ENCODE assay signal across 23 mouse cellular contexts in genomic region chr17:29688610-29689009, GRCm38 (mm10). TPM values are rescaled to one million over a fixed set of nuclear protein-coding genes. Genes with fewer than 3 reads are reported as not detected.
A peak's percentile ranks its signal among the peaks of the same experiment; 100 is the strongest.
DNase-seq lines count a peak whose midpoint lies in the region; ATAC-seq lines count a peak whose summit lies in the region.
"Had no signal": no experiment of that assay in that cellular context is flagged by ENCODE, and none has a peak within 500 bp of the region (broad histone marks: within the 10 kb centered on the region; RNA-seq: fewer than 3 reads in every experiment).

No protein-coding gene starts in this region.

- H3K4me1 ChIP-seq in forebrain, embryonic 16.5 days (replicated peaks; ENCODE audit: control insufficient read depth, insufficient read depth, low read length): peaks cover 9% of the 10 kb centered on the region
- no peaks in the 10 kb centered on the region for H3K4me1 ChIP-seq in forebrain, embryonic 12.5 days
- H3K4me1 ChIP-seq in heart, embryonic 15.5 days (replicated peaks): peaks cover 16% of the 10 kb centered on the region
- H3K4me1 ChIP-seq: forebrain, embryonic 10.5 days; limb, embryonic 10.5 days; midbrain, embryonic 15.5 days had no signal

- peaks cover 17% of the 10 kb centered on the region for H3K36me3 ChIP-seq in forebrain, embryonic 16.5 days (ENCODE audit: control insufficient read depth, insufficient read depth)
- peaks cover 79% of the 10 kb centered on the region for H3K36me3 ChIP-seq in forebrain, embryonic 12.5 days (replicated peaks)
- H3K36me3 ChIP-seq in heart, embryonic 15.5 days: peaks cover 44% of the 10 kb centered on the region

- H3K27ac ChIP-seq in forebrain, embryonic 16.5 days (ENCODE audit: low read length): peak overlapping the region; percentile 12; the same call in 1 of the 2 replicates
- H3K27ac ChIP-seq in forebrain, embryonic 12.5 days: no peak overlapping the region
- peak overlapping the region; percentile 80 for H3K27ac ChIP-seq in heart, embryonic 15.5 days
- H3K27ac ChIP-seq: forebrain, embryonic 10.5 days; hindbrain, embryonic 10.5 days; left cerebral cortex, adult 2 months; limb, embryonic 10.5 days; midbrain, embryonic 15.5 days had no signal

- no peaks in the 10 kb centered on the region for H3K27me3 ChIP-seq in forebrain, embryonic 16.5 days (replicated peaks; ENCODE audit: control insufficient read depth, insufficient read depth, low read length)
- no peaks in the 10 kb centered on the region for H3K27me3 ChIP-seq in forebrain, embryonic 12.5 days
- H3K27me3 ChIP-seq in heart, embryonic 15.5 days: no peaks in the 10 kb centered on the region
- H3K27me3 ChIP-seq: midbrain, embryonic 15.5 days; Patski had no signal

- 82% methylated on average over 10 of the region's 10 CpGs for WGBS in forebrain, embryonic 16.5 days
- WGBS in forebrain, embryonic 12.5 days: 94% methylated on average over 10 of the region's 10 CpGs
- WGBS in heart, embryonic 15.5 days: 88% methylated on average over 10 of the region's 10 CpGs

- H3K4me2 ChIP-seq in forebrain, embryonic 16.5 days (ENCODE audit: low read length): no peak overlapping the region
- no peak overlapping the region for H3K4me2 ChIP-seq in forebrain, embryonic 12.5 days
- H3K4me2 ChIP-seq in heart, embryonic 15.5 days: no peak overlapping the region
- H3K4me2 ChIP-seq: lung, embryonic 14.5 days; midbrain, embryonic 15.5 days had no signal

- H3K9me3 ChIP-seq in forebrain, embryonic 16.5 days (ENCODE audit: control insufficient read depth, low read length): no peaks in the 10 kb centered on the region
- no peaks in the 10 kb centered on the region for H3K9me3 ChIP-seq in forebrain, embryonic 12.5 days
- H3K9me3 ChIP-seq in heart, embryonic 15.5 days (replicated peaks): no peaks in the 10 kb centered on the region
- H3K9me3 ChIP-seq: forebrain, embryonic 10.5 days; hindbrain, embryonic 10.5 days; limb, embryonic 10.5 days; midbrain, embryonic 15.5 days had no signal

- no peak for ATAC-seq in forebrain, embryonic 16.5 days
- ATAC-seq in forebrain, embryonic 12.5 days (ENCODE audit: low FRiP score): no peak
- ATAC-seq in heart, embryonic 15.5 days (replicated peaks; ENCODE audit: insufficient number of reproducible peaks, insufficient read depth, low FRiP score, low read depth): no peak
- ATAC-seq: CD4-positive, CD25-positive, alpha-beta regulatory T cell, adult 4 months; inflammation-experienced regulatory T-cells, adult 6 months; midbrain, embryonic 15.5 days; Patski had no signal

- no peak for DNase-seq in heart, adult 11 months
- DNase-seq in cerebellum, adult 11-12 months: peak; percentile 68
- peak; percentile 84 to 89 for DNase-seq in cerebellum, postnatal 14 days
- DNase-seq in embryo, embryonic 9.5 days (ENCODE audit: extremely low spot score): no peak
- DNase-seq in right cerebral cortex, adult 18-20 months: no peak
- DNase-seq: adrenal gland, adult 8-10 months; kidney, adult 8-10 months; kidney, postnatal 25 days; lung, embryonic 14.5 days; lung, postnatal 36 days; thymus, postnatal 25 days had no signal

- no peak overlapping the region for H3K4me3 ChIP-seq in forebrain, embryonic 16.5 days (replicated peaks; ENCODE audit: low read length)
- no peak overlapping the region for H3K4me3 ChIP-seq in forebrain, embryonic 12.5 days (replicated peaks)
- no peak overlapping the region for H3K4me3 ChIP-seq in heart, embryonic 15.5 days
- H3K4me3 ChIP-seq: forebrain, embryonic 10.5 days; hindbrain, embryonic 10.5 days; left cerebral cortex, adult 2 months; limb, embryonic 10.5 days; midbrain, embryonic 15.5 days; myocyte had no signal

- H3K9ac ChIP-seq in forebrain, embryonic 16.5 days (replicated peaks; ENCODE audit: low read depth, low read length): no peak overlapping the region
- H3K9ac ChIP-seq in forebrain, embryonic 12.5 days: no peak overlapping the region
- no peak overlapping the region for H3K9ac ChIP-seq in heart, embryonic 15.5 days
- H3K9ac ChIP-seq: lung, embryonic 14.5 days; midbrain, embryonic 15.5 days had no signal

RNA-seq across cellular contexts. Expression of gene Cmtr1, which starts 28.2 kb away (rescaled TPM):
- 132 and 146 TPM in 2 replicates for polyA plus RNA-seq in forebrain, embryonic 16.5 days (2015; fragmentation: Nextera tagmentation; extraction: Ambion mirVana)
- 154 and 166 TPM in 2 replicates for polyA plus RNA-seq in forebrain, embryonic 12.5 days (2016; fragmentation: Nextera tagmentation; extraction: Ambion mirVana)
- 78.3 and 88.5 TPM in 2 replicates for polyA plus RNA-seq in heart, embryonic 15.5 days (2015; fragmentation: Nextera tagmentation; extraction: Ambion mirVana)

RNA-seq across cellular contexts. Expression of gene Ccdc167, which starts 28.2 kb away (rescaled TPM):
- polyA plus RNA-seq in forebrain, embryonic 16.5 days (2015; fragmentation: Nextera tagmentation; extraction: Ambion mirVana): 9.3 and 11.6 TPM in 2 replicates
- polyA plus RNA-seq in forebrain, embryonic 12.5 days (2016; fragmentation: Nextera tagmentation; extraction: Ambion mirVana): 15.8 and 17.8 TPM in 2 replicates
- 10.3 and 12.5 TPM in 2 replicates for polyA plus RNA-seq in heart, embryonic 15.5 days (2015; fragmentation: Nextera tagmentation; extraction: Ambion mirVana)

Comparison
In these comparisons a context has a peak if more than half of its experiments do, and no peak if none do; other contexts are left out.
1. DNase-seq: peak in cerebellum, adult 11-12 months (single experiment) and cerebellum, postnatal 14 days (2 of 2); none in heart, adult 11 months (single experiment), embryo, embryonic 9.5 days (single experiment) and right cerebral cortex, adult 18-20 months (single experiment).